Mouse (Mus musculus) fat pad, adult 2 months (tissue): ENCODE data around the gene Olfr1044.
"Not testable (repeated sequence)": the region's sequence is repeated elsewhere in the genome, so short reads cannot be mapped to it uniquely, and the experiment has no call there.

ENCODE experiments used
- DNase-seq: peaks from one replicate; pipeline ENCODE4 v3.0.0-alpha.2; 2011; ENCODE audit warnings: low read depth, low spot score; ENCODE audit errors: extremely low read depth

Gene Olfr1044

DNA sequence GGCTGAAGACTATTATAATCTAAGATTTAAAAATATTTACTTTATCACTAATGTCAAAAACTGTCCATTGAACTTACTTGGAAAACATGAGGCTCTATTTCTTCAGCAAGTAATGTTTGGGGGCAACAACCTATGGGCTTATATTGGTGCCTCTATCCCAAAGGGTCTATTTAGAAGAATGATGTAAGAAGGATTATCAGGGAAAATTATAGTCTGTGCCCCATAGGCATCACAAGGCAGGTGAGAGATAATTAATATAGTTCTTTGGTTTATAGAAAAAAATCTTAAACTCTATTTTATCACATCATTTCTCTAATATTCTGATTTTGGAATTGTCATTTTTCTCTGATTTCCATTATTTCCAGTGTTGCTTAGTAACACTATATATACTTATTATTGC lies at the start of gene Olfr1044:
TSS of gene Olfr1044 (minus strand) at position 101 of the 400 bp plus-strand sequence.
- no peak for DNase-seq

DNA sequence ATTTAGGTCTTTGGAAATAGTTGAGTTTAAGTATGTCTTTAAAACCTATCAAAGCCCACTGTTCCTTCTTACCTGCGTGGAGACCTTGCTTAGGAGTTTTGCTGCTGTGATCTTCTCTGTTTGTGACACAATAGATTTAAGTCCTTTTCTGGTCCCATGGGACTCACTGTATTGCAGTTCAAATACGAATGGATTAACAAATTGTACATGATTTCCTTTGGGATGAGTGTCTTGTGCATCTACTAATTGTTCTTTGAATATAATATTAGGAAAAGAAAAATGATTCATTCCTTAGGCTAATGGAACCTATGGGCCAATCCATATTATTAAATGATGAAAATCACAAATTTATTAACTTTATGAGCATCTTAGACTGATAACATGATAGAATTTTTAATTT lies 41.6 kb upstream of the Olfr1044 start, which contains the start of gene Olfr1046:
TSS of gene Olfr1046 (minus strand) at position 101 of the 400 bp plus-strand sequence.
- no peak for DNase-seq

DNA sequence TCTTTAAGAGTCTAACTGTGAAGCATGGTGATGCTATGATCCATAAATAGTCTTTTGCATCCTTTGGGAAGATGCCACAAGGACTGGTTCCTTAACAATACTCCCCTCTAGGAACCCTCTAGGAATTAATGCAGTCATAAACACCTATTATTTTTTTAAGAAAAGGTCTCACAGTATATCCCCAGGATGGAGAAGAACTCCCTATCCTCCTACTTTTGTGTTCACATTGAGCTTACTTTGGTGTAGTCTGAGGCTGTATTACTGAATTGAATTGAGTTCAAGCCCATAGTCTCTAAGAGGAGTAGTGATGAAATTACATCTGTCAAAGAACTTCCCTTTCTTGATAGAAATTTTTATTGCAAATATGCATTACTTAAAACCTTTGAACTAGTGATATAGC lies 25.3 kb upstream of the Olfr1044 start, which contains the start of gene Olfr1045:
TSS of gene Olfr1045 (minus strand) at position 101 of the 400 bp plus-strand sequence.
- no peak for DNase-seq

DNA sequence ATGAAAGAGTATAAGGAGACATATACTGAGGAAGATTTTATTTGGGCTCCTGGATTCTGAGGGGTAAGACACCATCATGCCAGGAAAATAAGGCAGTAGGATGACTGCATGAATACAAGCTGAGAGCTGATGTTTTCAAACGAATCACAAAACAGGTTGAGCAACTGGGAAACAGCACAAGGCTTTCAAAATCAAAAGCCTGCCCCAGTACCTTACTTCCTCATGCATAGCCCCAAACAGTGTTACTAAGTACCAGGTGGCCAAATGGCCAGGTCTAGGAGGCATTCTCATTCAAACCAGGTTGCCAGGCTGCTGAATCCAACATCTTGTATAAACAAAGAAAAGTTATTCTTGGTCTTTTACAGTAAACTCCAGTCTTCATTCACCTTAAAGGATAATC lies 18.2 kb upstream of the Olfr1044 start:
- no peak for DNase-seq

DNA sequence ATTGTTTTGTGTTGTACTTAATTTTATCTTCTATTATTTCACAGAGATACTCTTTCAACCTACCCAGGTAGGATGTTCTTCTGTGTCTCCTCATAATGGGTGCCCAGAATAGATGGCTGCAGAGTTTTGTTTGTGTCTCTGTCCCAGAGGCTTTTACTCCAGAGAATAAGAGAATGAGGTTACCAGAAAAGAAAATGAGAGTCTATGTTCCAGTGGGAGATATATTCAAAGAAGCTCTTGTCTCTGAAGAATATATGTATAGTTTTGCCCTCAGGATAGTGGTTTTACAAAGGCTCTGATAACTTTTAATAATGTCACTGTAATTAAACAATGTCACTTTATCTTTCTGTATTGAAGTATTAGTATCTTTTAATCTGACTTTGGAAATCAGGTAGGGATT lies 8.0 kb upstream of the Olfr1044 start, which contains the start of gene Olfr52:
TSS of gene Olfr52 (minus strand) at position 101 of the 400 bp plus-strand sequence.
- DNase-seq, result no peak

DNA sequence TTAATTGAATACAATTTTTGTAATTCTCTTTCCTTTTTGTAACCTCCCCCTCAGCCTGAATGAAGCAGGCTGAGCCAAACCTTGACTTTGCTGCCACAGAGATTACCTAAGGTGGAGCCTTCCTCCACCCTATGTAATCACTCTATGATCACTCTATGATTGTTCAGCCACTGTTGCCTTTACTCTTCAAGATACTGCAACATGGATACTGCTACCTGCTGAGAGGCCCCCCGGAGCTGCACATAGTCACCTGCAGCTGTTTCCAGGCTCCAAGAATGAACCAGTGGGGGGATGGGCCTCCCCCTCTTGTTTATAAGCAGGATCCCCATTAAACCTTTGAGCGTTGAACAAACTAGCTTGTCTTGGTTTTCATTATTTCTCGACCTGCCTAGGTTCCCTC lies 2.3 kb upstream of the Olfr1044 start:
- no peak for DNase-seq

DNA sequence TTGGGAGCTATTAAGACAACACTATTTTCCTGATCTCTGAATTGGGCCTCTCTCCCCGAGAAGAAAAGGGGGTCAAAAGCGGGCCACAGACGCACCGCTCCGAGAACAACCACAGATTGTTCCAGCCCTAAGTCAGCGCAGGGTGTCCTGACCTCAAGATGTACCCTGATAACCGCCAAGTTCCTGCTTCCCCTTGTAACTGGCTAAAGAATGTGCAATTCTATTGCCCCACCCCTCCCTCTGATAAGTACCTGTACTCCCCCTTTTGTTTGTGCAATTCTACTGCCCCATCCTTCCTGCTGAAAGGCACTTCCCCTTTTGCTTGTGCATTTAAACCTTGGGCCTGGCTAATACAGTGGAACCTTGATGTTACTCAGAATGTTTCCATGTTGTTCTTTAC lies 2.2 kb downstream of the Olfr1044 start:
- DNase-seq, result not testable (repeated sequence)

DNA sequence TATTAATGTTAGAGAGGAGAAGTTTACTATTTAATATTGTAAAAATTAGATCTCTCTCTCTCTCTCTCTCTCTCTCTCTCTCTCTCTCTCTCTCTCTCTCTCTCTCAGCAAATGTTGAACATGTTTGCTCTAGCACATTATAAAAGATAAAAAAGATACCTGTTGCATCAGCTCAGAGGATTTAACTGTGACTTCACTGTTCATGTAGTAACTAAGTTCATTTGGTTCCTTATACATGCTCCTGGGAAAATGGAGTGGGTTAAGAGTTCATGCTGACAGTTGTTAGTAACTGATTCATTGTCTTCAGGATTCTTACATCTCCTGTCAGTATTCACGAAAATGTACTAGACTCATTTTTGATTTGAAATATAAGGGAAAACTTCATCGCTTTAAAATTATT lies 10.2 kb downstream of the Olfr1044 start, which contains the start of gene Olfr1043:
TSS of gene Olfr1043 (minus strand) at position 101 of the 400 bp plus-strand sequence.
- no peak for DNase-seq

DNA sequence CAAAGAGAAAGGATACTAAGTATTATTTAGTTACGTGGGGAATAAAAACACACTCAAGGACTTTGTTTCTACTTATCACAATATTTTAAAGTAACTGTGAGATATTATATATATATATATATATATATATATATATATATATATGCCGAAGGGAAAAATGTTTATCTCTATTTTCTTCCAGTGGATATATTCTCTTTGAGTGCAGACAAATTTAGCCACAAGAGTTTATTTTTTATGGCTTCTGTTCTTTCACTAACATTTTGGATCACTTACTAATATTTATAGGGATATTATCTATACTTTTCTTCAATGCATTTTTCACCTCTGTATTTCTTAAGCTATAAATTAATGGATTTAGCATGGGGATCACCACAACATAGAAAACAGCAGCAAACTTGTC lies 15.9 kb downstream of the Olfr1044 start, which contains the start of gene Olfr1042:
TSS of gene Olfr1042 (minus strand) at position 101 of the 400 bp plus-strand sequence.
- DNase-seq, result no peak

DNA sequence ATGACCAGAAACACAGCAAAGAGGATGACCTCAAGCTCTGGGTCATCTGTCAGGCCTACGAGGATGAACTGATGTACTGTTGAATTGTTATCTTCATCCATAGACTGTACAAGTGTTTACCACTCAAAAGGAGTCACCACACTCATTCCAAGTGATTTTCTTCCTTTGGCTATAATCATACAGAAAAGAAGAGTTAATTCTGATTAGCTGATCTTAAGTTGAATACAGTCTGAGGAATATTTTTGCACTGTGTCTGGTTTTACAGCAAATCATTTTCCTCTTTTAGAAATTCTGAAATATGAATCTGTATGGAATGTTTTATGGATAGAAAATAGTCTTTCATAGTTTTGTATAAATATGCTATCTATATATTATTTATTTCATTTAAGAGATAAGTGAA lies 31.0 kb downstream of the Olfr1044 start, which contains the start of gene Olfr1040:
TSS of gene Olfr1040 (minus strand) at position 101 of the 400 bp plus-strand sequence.
- no peak for DNase-seq

DNA sequence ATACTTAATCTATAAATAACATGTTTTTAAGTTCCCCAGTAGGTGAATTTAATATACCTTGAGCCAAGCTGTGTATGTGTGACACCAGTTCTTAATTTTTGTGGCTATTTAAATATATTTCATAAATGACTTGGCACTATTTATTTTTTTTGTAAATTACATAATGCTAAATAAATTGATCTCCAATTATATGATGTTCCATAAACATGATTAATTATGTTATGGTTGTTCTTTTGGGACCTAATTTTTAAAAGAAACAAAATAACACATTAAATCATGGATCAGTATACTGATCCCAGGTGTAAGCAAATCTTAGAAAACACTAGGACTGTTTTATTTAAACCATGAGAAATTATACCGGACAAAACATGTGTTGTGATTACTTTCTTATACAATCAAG lies 41.8 kb downstream of the Olfr1044 start, which contains the start of gene Olfr1039:
TSS of gene Olfr1039 (minus strand) at position 101 of the 400 bp plus-strand sequence.
- no peak for DNase-seq
